Mouse (Mus musculus) inflammation-experienced regulatory T-cells, adult 6 months (primary cell): ENCODE data around the gene Nup188. TPM values are rescaled to one million over a fixed set of nuclear protein-coding genes. Genes with fewer than 3 reads are reported as not detected.

Source experiments
- ATAC-seq: one replicate; pipeline ENCODE4 v1.8.0; 2017
- polyA plus RNA-seq, 3 experiments: library from polyadenylated mRNA; unstranded; fragments of 100-300 nt; shearing (Covaris generic); gene quantifications; one replicate each; pipeline ENCODE4 v1.2.1; 2017

The Nup188 gene
- polyA plus RNA-seq, 3 experiments from 2014 or later: 26.4 to 30.2 (median 26.9) TPM

DNA sequence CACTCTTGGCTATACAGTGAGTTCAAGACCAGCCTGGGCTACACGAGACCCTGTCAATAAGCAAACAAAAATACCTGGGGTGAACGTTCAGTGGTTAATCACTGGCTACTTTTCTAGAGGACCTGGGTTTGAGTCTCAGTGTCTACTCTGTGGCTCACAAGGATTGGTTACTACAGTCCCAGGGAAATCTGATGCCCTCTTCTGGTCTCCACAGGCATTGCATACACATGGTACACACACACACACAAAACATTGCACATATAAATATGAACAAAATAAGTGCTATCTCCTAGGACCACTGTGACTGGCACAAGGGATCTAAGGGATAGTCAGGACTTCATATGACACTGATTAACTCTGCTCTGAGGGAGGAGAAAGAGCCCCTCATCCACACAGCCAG is 102.8 kb downstream of the Nup188 start:
- ATAC-seq: no peak

DNA sequence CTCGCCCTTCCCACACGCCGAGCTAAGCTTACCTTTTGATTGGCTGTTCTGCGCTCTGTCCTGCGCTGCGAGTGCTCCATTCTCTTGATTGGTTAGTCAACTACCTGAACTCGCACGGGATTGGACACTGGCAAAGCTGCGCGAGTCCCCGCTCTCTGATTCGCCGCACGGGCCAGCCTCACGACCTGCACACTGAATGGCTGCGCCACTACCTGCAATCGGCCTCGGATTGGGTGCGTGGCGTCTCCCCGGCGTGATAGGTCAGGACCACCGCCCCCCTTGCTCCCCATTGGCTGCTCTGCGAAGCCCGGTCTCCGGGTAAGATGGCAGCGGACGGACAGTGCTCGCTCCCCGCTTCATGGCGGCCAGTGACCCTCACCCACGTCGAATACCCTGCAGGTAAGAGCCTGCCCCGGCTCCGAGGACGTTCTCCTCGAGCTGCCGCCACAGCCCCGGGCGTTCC is 105.9 kb downstream of the Nup188 start, which contains the start of gene Dolpp1:
TSS of gene Dolpp1 (plus strand) at position 141 of the 463 bp plus-strand sequence.
- ATAC-seq: peak; percentile 98

DNA sequence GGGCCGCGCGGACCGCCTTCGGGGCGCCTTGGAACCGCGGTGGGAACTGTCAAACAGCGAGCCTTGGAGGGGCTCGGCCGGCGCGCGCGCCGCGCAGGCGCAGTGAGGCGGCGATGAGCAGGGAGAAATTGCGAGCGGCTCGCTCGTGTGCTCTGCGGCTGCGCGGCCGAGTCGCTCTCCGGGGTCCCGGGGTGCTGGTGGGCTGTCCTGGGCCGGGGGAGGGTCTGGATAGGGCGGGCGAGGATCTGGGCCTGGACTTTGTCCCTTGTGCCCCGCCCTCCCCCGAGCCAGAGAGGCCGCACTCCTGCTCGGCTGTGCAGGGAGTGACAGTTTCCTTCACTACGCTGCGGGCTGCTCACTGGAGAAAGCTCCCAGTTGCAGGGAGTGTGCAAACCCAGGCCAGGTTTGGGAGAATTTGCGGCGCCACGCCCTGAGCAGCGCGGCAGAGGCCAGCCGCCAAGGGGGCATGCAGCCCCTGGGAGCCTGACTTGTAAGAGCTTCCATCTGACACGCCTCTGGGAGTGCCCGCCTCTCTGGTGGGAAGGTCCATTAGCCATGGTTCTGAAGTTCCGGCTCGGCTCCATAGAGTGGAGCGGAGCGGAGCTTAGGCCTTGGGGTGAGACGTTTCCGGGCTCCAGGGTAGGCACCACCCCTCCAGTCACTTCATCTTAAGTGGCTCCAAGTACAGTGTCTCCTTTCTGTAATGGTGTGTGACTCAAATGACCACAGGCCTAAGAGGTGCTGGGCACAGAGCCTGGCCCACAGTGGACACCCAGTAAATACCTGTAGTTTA is 106.6 kb downstream of the Nup188 start:
- ATAC-seq: peak; percentile 20

DNA sequence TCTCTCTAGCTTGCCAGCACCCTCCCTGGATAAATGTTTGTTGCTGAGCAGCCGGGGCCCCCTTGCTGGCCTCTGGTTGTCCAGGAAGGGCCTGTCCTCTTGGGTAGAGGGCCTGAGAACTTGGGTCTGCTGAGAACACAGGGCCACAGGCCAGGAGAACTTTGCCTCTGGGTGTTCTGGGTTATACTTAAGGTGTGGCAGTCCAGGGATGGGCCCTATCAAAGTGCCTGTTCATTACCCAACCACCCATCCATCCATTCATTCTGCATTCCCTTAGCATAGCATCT is 107.1 kb downstream of the Nup188 start:
- no peak for ATAC-seq

Other genes starting within 250 kb of the Nup188 start
- 1 to 10 TPM in 2 of 3 experiments, under 1 TPM in 1; 0.59 to 2.1 (median 1.1) TPM for gene Wdr34, start 237.5 kb upstream of the Nup188 start, polyA plus RNA-seq
- gene Set, start 229.0 kb upstream of the Nup188 start, polyA plus RNA-seq: 100 to 1,000 TPM; 374 to 393 (median 380) TPM
- gene Pkn3, start 208.7 kb upstream of the Nup188 start, polyA plus RNA-seq: under 1 TPM; 0.59 to 0.91 (median 0.71) TPM
- 10 to 100 TPM; 30.9 to 38.9 (median 31.7) TPM for gene Zdhhc12, start 192.7 kb upstream of the Nup188 start, polyA plus RNA-seq
- gene Zer1, start 161.8 kb upstream of the Nup188 start, polyA plus RNA-seq: 10 to 100 TPM in 2 of 3 experiments, 1 to 10 TPM in 1; 9.1 to 29.1 (median 14.0) TPM
- gene Tbc1d13, start 152.7 kb upstream of the Nup188 start, polyA plus RNA-seq: 1 to 10 TPM; 6.5 to 9.0 (median 8.8) TPM
- 1 to 10 TPM; 1.5 to 3.4 (median 3.4) TPM for gene Endog, start 114.9 kb upstream of the Nup188 start, polyA plus RNA-seq
- gene Spout1, start 107.9 kb upstream of the Nup188 start, polyA plus RNA-seq: 10 to 100 TPM; 22.8 to 37.1 (median 34.9) TPM
- 1 to 10 TPM; 6.0 to 8.8 (median 8.2) TPM for gene Kyat1, start 80.5 kb upstream of the Nup188 start, polyA plus RNA-seq
- gene Lrrc8a, start 48.7 kb upstream of the Nup188 start, polyA plus RNA-seq: 10 to 100 TPM; 25.6 to 36.7 (median 33.1) TPM
- gene Gm28035, start 45.8 kb upstream of the Nup188 start, polyA plus RNA-seq: under 1 TPM in 2 of 3 experiments, not detected in 1; 0.16 to 0.17 TPM
- gene Phyhd1, start 20.2 kb upstream of the Nup188 start, polyA plus RNA-seq: 1 to 10 TPM; 2.5 to 4.8 (median 4.3) TPM
- 1 to 10 TPM in 1 of 3 experiments, not detected in 2; 7.1 TPM for gene Gm28038, start 5.4 kb upstream of the Nup188 start, polyA plus RNA-seq
- gene Dolk, start 63 bp upstream of the Nup188 start, polyA plus RNA-seq: 10 to 100 TPM; 10.8 to 14.6 (median 10.9) TPM
- 100 to 1,000 TPM in 1 of 3 experiments, 10 to 100 TPM in 2; 84.8 to 111 (median 97.5) TPM for gene Sh3glb2, start 72.9 kb downstream of the Nup188 start, polyA plus RNA-seq
- gene Miga2, start 77.8 kb downstream of the Nup188 start, polyA plus RNA-seq: 1 to 10 TPM; 3.2 to 5.4 (median 5.3) TPM
- 10 to 100 TPM; 17.5 to 21.0 (median 17.7) TPM for gene Dolpp1, start 105.9 kb downstream of the Nup188 start, polyA plus RNA-seq
- 1 to 10 TPM; 1.8 to 2.6 (median 1.9) TPM for gene Crat, start 129.4 kb downstream of the Nup188 start, polyA plus RNA-seq
- 10 to 100 TPM; 36.5 to 78.0 (median 49.8) TPM for gene Ptpa, start 129.6 kb downstream of the Nup188 start, polyA plus RNA-seq
- gene Ier5l, start 187.8 kb downstream of the Nup188 start, polyA plus RNA-seq: not detected